Mouse (Mus musculus) thymus, adult 2 months (tissue): ENCODE data around the gene Noxred1. TPM values are rescaled to one million over a fixed set of nuclear protein-coding genes. Genes with fewer than 3 reads are reported as not detected.

Source experiments
- DNase-seq: peaks from one replicate; pipeline ENCODE4 v3.0.0; 2021
- H3K27ac ChIP-seq: fragments of 200-500 bp; 2 replicates; pipeline ENCODE4 v1.5.1; 2012; ENCODE audit warnings: low read length, control low read depth; ENCODE audit not compliant: control insufficient read depth, insufficient read depth
- H3K27me3 ChIP-seq: fragments of 200-500 bp; 2 replicates; pipeline ENCODE4 v1.6.1; 2012; ENCODE audit warnings: mild to moderate bottlenecking, low read length, moderate library complexity, mixed read lengths; ENCODE audit not compliant: control insufficient read depth, insufficient read depth
- H3K36me3 ChIP-seq: fragments of 200-500 bp; 2 replicates; pipeline ENCODE4 v1.6.1; 2012; ENCODE audit warnings: mild to moderate bottlenecking, low read length, moderate library complexity; ENCODE audit not compliant: control insufficient read depth, insufficient read depth
- H3K4me1 ChIP-seq: fragments of 200-500 bp; replicated peaks from 2 replicates; pipeline ENCODE4 v1.6.1; 2012; ENCODE audit warnings: low read length; ENCODE audit not compliant: control insufficient read depth, insufficient read depth
- H3K4me3 ChIP-seq: fragments of 200-500 bp; 2 replicates; pipeline ENCODE4 v1.5.1; 2012; ENCODE audit warnings: mild to moderate bottlenecking, low read length, control low read depth, moderate library complexity; ENCODE audit not compliant: control insufficient read depth, insufficient read depth
- CTCF ChIP-seq: fragments of 200-500 bp; IDR thresholded peaks from 2 replicates; pipeline ENCODE4 v1.5.1; 2012; ENCODE audit warnings: mild to moderate bottlenecking, control low read depth, low read length, moderate library complexity, borderline replicate concordance; ENCODE audit not compliant: control insufficient read depth, poor library complexity, insufficient read depth; ENCODE audit errors: extremely low read depth
- POLR2A ChIP-seq: fragments of 200-500 bp; IDR thresholded peaks from 2 replicates; pipeline ENCODE4 v1.6.1; 2012; ENCODE audit warnings: mild to moderate bottlenecking, low read length, control low read depth, moderate library complexity; ENCODE audit not compliant: control insufficient read depth, poor library complexity, insufficient read depth; ENCODE audit errors: extremely low read depth
- WGBS: fragments of 180-500 bp; shearing (Covaris S2); methylation state at CpG from one replicate; pipeline ENCODE4 v1.1.7; 2018; 5-methylcytosine and 5-hydroxymethylcytosine counted together
- polyA plus RNA-seq: library from polyadenylated mRNA; depleted of rRNA; stranded (reverse); fragments of >200 nt; gene quantifications from 2 replicates; pipeline ENCODE4 v1.2.3, GENCODE M21; 2012; rRNA removed

Noxred1 gene
- polyA plus RNA-seq, 1 experiment = 0.86 TPM

DNA sequence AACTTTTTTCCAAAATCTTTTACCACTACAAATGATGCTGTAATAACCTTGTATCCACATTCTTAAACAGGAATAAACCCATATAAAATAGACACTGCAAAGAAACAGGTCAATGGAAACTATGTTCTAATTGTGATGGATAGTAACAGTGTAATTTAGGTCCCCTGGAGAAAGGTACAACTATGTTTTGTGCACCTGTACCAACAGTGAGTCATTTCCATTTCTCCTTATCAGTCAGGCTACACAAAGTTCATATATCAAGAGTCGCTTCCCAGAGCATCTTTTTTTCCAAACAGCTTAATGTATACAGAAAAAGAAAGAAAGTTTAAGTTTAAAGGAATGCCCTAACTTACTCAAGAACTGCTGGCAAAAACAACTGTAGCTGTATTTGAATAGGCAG lies 43.5 kb downstream of the Noxred1 start:
- Histone ChIP-seq H3K27me3 (no peaks in the 10 kb centered on the region), H3K4me3 (no peak overlapping the region), H3K36me3 (no peaks in the 10 kb centered on the region), H3K27ac (no peak overlapping the region), H3K4me1 (peaks cover 7% of the 10 kb centered on the region)
- no peak for TF ChIP-seq POLR2A
- no peak for TF ChIP-seq CTCF
- WGBS = 100% methylated on average over 1 of the region's 1 CpGs
- no peak for DNase-seq

DNA sequence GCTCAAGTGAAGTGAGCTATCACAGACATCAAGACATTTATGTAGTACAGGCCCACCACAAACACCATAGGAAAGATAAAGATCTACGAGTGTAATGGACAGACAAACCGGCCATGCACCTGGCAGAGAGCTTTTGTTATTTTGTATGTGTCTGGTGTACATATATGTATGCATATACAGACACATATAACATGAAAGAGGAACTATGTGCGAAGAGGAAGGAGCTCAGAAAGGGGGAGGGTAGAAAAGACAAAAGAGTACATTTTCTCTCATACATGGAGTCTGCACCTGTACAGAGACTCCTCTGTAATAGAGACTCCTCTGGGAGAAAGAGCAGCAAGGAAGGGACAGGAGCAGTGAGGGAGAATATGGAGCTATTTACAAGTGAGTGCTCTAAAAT lies 45.5 kb downstream of the Noxred1 start:
- Histone ChIP-seq H3K27me3 (no peaks in the 10 kb centered on the region), H3K27ac (no peak overlapping the region), H3K4me3 (no peak overlapping the region), H3K36me3 (no peaks in the 10 kb centered on the region), H3K4me1 (peaks cover 2% of the 10 kb centered on the region; the same call in 1 of the 2 replicates)
- no peak for TF ChIP-seq POLR2A
- TF ChIP-seq CTCF = no peak
- 38% methylated on average over 3 of the region's 3 CpGs for WGBS
- no peak for DNase-seq

GRCm38 (mm10) chr12:87177631-87178030 lies 60.9 kb downstream of the Noxred1 start:
- TF ChIP-seq CTCF = no peak
- no peak for TF ChIP-seq POLR2A

GRCm38 (mm10) chr12:87175194-87175946 lies 63.2 kb downstream of the Noxred1 start:
- no peaks in the 10 kb centered on the region for H3K4me1 ChIP-seq
- no peaks in the 10 kb centered on the region for H3K27me3 ChIP-seq
- H3K4me3 ChIP-seq = no peak overlapping the region
- 0 out of 2 replicates have a peak, but pooled peaks cover 6% of the 10 kb centered on the region for H3K36me3 ChIP-seq
- WGBS = 88% methylated on average over 4 of the region's 4 CpGs
- no peak overlapping the region for H3K27ac ChIP-seq
- DNase-seq = no peak
- TF ChIP-seq POLR2A (no peak), CTCF (no peak)

More at GRCm38 (mm10) chr12:87177631-87178030, 60.9 kb downstream of the Noxred1 start:
- no peak for DNase-seq
- H3K27ac ChIP-seq = no peak overlapping the region
- no peaks in the 10 kb centered on the region for H3K27me3 ChIP-seq
- H3K4me3 ChIP-seq = no peak overlapping the region
- no peaks in the 10 kb centered on the region for H3K4me1 ChIP-seq
- WGBS = 97% methylated on average over 4 of the region's 4 CpGs
- no peaks in the 10 kb centered on the region for H3K36me3 ChIP-seq

Other genes starting within 250 kb of the Noxred1 start
- gene Zdhhc22, start 248.3 kb downstream of the Noxred1 start, polyA plus RNA-seq = 0.86 and 1.6 TPM in 2 replicates
- 0.43 and 0.58 TPM in 2 replicates for gene Tmem63c, start 217.4 kb downstream of the Noxred1 start, polyA plus RNA-seq
- 0.17 and 0.55 TPM in 2 replicates for gene Ngb, start 136.2 kb downstream of the Noxred1 start, polyA plus RNA-seq
- gene Gstz1, start 91.6 kb downstream of the Noxred1 start, polyA plus RNA-seq = 39.0 and 46.9 TPM in 2 replicates
- 11.3 and 12.2 TPM in 2 replicates for gene Pomt2, start 90.8 kb downstream of the Noxred1 start, polyA plus RNA-seq
- gene Samd15, start 39.0 kb downstream of the Noxred1 start, polyA plus RNA-seq = 0.23 and 0.49 TPM in 2 replicates
- 9.6 and 9.7 TPM in 2 replicates for gene Tmed8, start 38.3 kb downstream of the Noxred1 start, polyA plus RNA-seq
- gene Vipas39, start 27.5 kb upstream of the Noxred1 start, polyA plus RNA-seq = 34.5 and 37.6 TPM in 2 replicates
- gene Ahsa1, start 27.7 kb upstream of the Noxred1 start, polyA plus RNA-seq = 63.8 and 64.5 TPM in 2 replicates
- 0.05 TPM in 1 of 2 replicates, not detected in the other for gene Ism2, start 61.0 kb upstream of the Noxred1 start, polyA plus RNA-seq
- gene Sptlc2, start 149.6 kb upstream of the Noxred1 start, polyA plus RNA-seq = 9.2 and 10.2 TPM in 2 replicates
- 10.5 and 17.5 TPM in 2 replicates for gene Slirp, start 205.2 kb upstream of the Noxred1 start, polyA plus RNA-seq
- 36.1 and 42.7 TPM in 2 replicates for gene Alkbh1, start 205.3 kb upstream of the Noxred1 start, polyA plus RNA-seq
- 14.3 and 16.8 TPM in 2 replicates for gene Snw1, start 233.5 kb upstream of the Noxred1 start, polyA plus RNA-seq